Mouse (Mus musculus) G1E (cell line): ENCODE results near the gene Rere. TPM values are rescaled to one million over a fixed set of nuclear protein-coding genes. Genes with fewer than 3 reads are reported as not detected.

Experiments used
- ATAC-seq: 2 replicates; pipeline ENCODE4 v1.8.0; 2016; ENCODE audit warnings: mild to moderate bottlenecking; ENCODE audit not compliant: insufficient number of reproducible peaks, poor library complexity, low FRiP score, severe bottlenecking; ENCODE audit errors: extremely low read depth
- DNase-seq: peaks from one replicate; pipeline ENCODE4 v3.0.0; 2012; ENCODE audit warnings: low spot score
- H3K27me3 ChIP-seq: 2 replicates; pipeline ENCODE4 v1.6.1; 2012; ENCODE audit warnings: mild to moderate bottlenecking, low read length, inconsistent platforms; ENCODE audit not compliant: insufficient read depth
- H3K36me3 ChIP-seq: replicated peaks from 2 replicates; pipeline ENCODE3; 2012; ENCODE audit warnings: mild to moderate bottlenecking, inconsistent platforms
- H3K4me1 ChIP-seq: 2 replicates; pipeline ENCODE4 v1.6.1; 2012; ENCODE audit warnings: low read depth, low read length, inconsistent platforms, mixed read lengths; ENCODE audit not compliant: insufficient read depth
- H3K4me3 ChIP-seq: 2 replicates; pipeline ENCODE4 v1.5.1; 2012; ENCODE audit warnings: low read depth, mild to moderate bottlenecking, inconsistent platforms, low read length, moderate library complexity, mixed read lengths
- H3K9me3 ChIP-seq: replicated peaks from 2 replicates; pipeline ENCODE4 v1.6.1; 2012; ENCODE audit warnings: inconsistent platforms
- CTCF ChIP-seq: IDR thresholded peaks from 2 replicates; pipeline ENCODE4 v1.5.1; 2012; ENCODE audit warnings: low read depth, low read length, inconsistent platforms, mixed read lengths
- GATA1 ChIP-seq: IDR thresholded peaks from 2 replicates; pipeline ENCODE4 v1.6.1; 2012; ENCODE audit warnings: borderline replicate concordance, low read length, inconsistent platforms, mixed read lengths
- GATA2 ChIP-seq: IDR thresholded peaks from 2 replicates; pipeline ENCODE4 v1.6.1; 2012; ENCODE audit warnings: low read depth, low read length, inconsistent platforms, borderline replicate concordance
- POLR2AphosphoS5 ChIP-seq: IDR thresholded peaks from 2 replicates; pipeline ENCODE4 v1.6.1; 2012; ENCODE audit warnings: low read depth, low read length, inconsistent platforms; ENCODE audit not compliant: insufficient replicate concordance
- TAL1 ChIP-seq: conservative IDR thresholded peaks from 2 replicates; pipeline ENCODE4 v1.6.1; 2012; ENCODE audit warnings: low read depth, low read length, inconsistent platforms, mixed read lengths
- polyA plus RNA-seq: library from polyadenylated mRNA; stranded (reverse); fragments of >175 nt; gene quantifications from 2 replicates; pipeline ENCODE4 v1.2.3, GENCODE M21; 2012
- total RNA-seq, 2 experiments: library from RNA; stranded (forward) in 1 of 2; stranded (reverse) in 1 of 2; fragments of 200-1000 nt in 1 of 2; fragments of >200 nt in 1 of 2; fragmentation: Nextera tagmentation in 1 of 2; gene quantifications; 2 replicates each; pipeline ENCODE4 v1.2.3; 2014 to 2017

The Rere gene
- total and polyA plus RNA-seq, 3 experiments = 17.4 to 329 (median 154) TPM

DNA sequence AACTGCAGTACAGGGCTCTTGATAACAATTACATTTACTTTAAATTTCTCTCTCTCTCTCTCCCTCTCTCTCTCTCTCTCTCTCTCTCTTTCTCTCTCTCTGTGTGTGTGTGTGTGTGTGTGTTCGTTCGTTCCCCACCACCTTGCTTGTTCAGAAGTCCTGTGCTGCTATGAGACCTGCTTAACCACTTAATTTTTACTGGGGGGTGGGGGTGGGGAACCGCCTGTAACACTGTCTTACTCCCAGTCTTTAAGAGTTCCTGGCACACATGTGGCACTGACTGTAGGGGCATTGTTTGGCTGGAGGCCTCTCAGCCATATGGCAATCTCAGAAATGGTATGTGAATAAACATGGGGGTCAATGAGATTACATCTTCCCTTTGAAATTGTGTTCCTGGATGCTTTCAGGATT lies 91.2 kb downstream of the Rere start:
- Histone ChIP-seq H3K9me3 (no peaks in the 10 kb centered on the region), H3K27me3 (no peaks in the 10 kb centered on the region), H3K4me3 (peak overlapping the region; percentile 76; the same call in 1 of the 2 replicates), H3K4me1 (peaks cover 55% of the 10 kb centered on the region), H3K36me3 (peaks cover 7% of the 10 kb centered on the region)
- DNase-seq = no peak
- ATAC-seq = no peak
- no peak for TF ChIP-seq CTCF
- TF ChIP-seq GATA1 = no peak
- TF ChIP-seq TAL1 = no peak
- no peak for TF ChIP-seq POLR2AphosphoS5
- TF ChIP-seq GATA2 = no peak

DNA sequence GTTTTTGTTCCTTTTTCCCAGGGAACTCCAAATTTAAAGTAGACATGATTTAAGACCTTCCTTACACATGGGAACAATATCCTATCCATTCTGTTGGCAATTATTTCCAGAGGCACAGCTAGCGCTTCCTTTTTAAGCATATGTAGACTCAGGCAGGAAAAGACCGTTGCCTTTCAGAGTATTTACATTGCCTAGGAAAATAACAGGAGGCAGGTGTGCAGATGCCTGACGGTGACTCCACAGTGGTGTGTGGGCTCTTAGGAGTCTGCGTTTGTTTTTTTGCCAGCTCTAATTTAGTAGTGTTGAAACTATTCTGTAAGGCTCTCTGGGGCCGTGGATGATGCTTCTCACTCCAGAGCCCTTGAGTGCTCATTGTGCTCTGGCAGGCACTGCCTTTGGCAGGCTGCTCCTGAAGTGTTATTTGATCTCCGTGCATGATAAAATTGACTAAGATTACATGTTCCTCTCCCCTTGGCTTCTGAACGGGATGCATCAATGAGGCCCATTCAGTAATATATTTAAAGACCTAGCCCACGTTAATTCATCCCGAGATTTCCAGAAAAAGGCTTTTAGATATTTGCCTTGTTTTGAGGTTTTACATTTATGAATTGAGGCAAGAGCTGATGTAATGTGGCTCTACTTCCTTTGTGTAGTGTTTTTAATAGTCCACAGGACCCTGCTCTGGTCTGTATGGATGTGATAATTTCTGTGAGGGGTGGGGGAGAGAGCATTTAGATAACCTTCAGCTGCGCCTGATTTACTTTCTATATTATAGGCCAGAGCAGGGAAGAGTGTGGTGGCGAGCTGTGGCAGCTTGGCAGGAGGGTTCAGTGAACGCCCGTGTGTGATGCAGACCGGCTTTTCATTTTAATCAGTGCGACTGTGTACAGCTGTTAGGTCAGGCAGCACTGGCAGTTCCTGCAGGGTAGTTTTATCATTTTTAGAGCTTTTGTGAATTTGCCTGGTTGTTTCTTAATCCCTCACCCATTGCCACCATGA lies 92.0 kb downstream of the Rere start:
- Histone ChIP-seq H3K27me3 (no peaks in the 10 kb centered on the region), H3K9me3 (no peaks in the 10 kb centered on the region), H3K4me1 (peaks cover 59% of the 10 kb centered on the region), H3K36me3 (peaks cover 7% of the 10 kb centered on the region), H3K4me3 (peak overlapping the region; percentile 48; the same call in 1 of the 2 replicates)
- peak; percentile 10; the same call in 1 of the 2 replicates for ATAC-seq
- no peak for DNase-seq
- TF ChIP-seq POLR2AphosphoS5 (no peak), TAL1 (0 out of 2 replicates have a peak, but pooled peaks have one; percentile 9)

DNA sequence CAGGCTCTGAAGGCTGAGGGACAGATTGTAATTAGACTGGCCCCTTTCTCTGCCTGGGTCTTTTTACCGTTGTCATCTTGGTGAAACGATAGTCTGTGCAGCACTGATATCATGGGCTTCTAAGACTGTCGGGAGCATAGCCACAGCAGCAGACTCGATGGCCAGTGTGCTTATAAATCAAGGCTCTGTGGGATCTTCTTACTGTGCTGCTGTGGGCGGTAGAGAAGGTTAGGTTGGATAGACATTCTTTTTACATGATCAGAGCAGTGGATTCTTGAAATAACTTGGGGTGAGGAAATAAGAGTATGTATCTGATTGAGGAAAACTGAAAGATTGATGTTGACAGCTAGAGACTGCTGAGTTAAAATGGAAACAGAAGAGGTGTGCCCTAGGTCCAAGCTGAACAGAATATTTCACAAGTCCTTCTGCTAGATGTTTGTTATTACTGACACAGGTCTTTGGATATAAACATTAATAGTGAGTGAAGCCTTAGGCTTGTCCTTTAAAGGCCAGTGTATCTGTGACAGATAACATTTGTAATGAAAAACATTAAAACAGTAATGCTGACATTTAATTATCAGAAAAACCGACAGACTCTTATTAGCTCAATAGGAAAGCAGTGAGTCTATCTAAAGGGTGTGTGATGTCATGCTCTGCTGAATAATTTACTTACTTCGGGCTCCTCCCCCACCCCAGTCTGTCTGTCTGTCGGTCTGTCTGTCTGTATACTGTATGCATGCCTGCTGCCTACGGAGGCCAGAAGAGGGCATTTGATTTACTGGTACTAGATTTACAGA lies 93.4 kb downstream of the Rere start:
- H3K9me3 ChIP-seq = no peaks in the 10 kb centered on the region
- H3K36me3 ChIP-seq = peaks cover 6% of the 10 kb centered on the region
- H3K27me3 ChIP-seq = no peaks in the 10 kb centered on the region
- H3K4me3 ChIP-seq = no peak overlapping the region
- no peak for ATAC-seq
- no peak for DNase-seq
- peaks cover 72% of the 10 kb centered on the region for H3K4me1 ChIP-seq
- TF ChIP-seq CTCF (no peak), POLR2AphosphoS5 (no peak), GATA1 (no peak), TAL1 (no peak), GATA2 (no peak)

DNA sequence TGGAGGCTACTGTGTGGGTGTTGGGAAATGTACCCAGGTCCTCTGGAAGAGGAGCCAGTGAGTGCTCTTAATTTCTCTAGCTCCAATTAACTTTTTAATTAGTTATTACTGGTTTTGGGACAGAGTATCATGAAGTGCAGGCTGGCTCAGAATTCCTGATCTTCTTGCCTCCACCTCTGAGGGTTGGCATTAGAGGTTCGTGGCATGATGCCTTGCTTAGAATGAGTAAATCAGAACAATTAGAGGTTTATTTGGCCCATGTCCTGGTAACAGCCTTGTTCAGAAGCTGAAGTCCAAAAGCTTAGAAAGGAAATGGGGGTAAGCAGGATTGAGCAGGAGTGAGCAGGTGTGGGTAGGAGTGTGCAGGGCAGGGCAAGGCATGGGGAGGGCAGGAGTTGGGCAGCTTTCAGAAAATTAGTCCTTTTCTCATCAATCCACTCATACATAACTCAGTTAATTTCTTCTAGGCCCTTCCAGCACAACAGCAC lies 94.0 kb downstream of the Rere start:
- Histone ChIP-seq H3K36me3 (peaks cover 8% of the 10 kb centered on the region), H3K9me3 (no peaks in the 10 kb centered on the region), H3K4me3 (no peak overlapping the region), H3K27me3 (no peaks in the 10 kb centered on the region), H3K4me1 (peaks cover 72% of the 10 kb centered on the region)
- DNase-seq = no peak
- TF ChIP-seq GATA1 (no peak), CTCF (no peak), GATA2 (no peak), POLR2AphosphoS5 (no peak)
- no peak for ATAC-seq

DNA sequence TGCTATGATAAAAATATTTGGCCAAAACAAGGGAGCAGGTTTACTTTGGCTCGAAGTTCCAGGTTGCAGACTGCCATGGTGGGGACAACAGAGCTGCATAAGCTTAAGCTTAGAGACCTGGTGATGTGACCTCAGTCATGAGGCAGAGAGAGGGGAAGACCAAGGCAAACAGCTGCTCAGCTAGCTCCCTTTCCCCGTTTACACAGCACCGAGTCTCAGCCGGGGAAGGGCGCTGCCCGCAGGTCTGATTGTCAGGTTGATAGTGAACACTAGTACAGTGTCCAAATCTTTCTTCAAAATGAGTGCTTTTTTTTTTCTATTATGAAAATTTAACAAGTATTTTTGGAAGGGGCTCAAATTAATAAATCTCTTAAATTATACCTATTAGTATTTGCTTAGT lies 97.9 kb downstream of the Rere start:
- Histone ChIP-seq H3K27me3 (no peaks in the 10 kb centered on the region), H3K4me1 (peaks cover 51% of the 10 kb centered on the region), H3K4me3 (no peak overlapping the region), H3K36me3 (peaks cover 22% of the 10 kb centered on the region), H3K9me3 (no peaks in the 10 kb centered on the region)
- no peak for TF ChIP-seq POLR2AphosphoS5
- TF ChIP-seq CTCF = no peak
- no peak for TF ChIP-seq GATA2
- TF ChIP-seq TAL1 = no peak
- TF ChIP-seq GATA1 = no peak
- DNase-seq (peak; percentile 22), ATAC-seq (peak; percentile 52)

DNA sequence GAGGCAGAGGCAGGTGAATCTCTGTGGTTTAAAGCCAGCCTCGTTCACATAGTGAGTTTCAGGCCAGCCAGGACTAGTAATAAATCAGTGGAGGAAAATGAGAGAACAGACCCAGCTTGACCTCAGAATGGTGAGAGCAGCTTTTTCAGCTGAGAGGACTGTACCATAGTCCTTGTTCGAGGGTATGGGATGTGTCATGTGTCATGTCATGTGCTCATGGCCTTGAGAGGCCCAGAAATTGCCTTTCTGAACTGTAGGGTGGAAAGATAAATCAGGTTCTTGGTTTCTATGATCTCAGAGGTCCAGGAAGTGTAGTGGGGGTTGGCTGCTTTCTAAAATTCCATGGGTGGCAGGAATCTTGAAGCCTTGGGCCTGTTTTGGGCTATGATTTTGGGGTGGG lies 98.3 kb downstream of the Rere start:
- Histone ChIP-seq H3K4me1 (peaks cover 48% of the 10 kb centered on the region), H3K9me3 (no peaks in the 10 kb centered on the region), H3K4me3 (no peak overlapping the region), H3K27me3 (no peaks in the 10 kb centered on the region), H3K36me3 (peaks cover 25% of the 10 kb centered on the region)
- no peak for DNase-seq
- TF ChIP-seq GATA1 = no peak
- no peak for TF ChIP-seq POLR2AphosphoS5
- TF ChIP-seq TAL1 = no peak
- no peak for TF ChIP-seq CTCF
- no peak for TF ChIP-seq GATA2
- ATAC-seq = no peak
